Mouse (Mus musculus) left cerebral cortex, adult 9 months (tissue): ENCODE data around the gene Anpep.
"Not testable (repeated sequence)": the region's sequence is repeated elsewhere in the genome, so short reads cannot be mapped to it uniquely, and the experiment has no call there.

Source experiments
- DNase-seq, 2 experiments: peaks; one replicate each; pipeline ENCODE4 v3.0.0; 2022; ENCODE audit warnings: low spot score in 2 of 2

Anpep gene

DNA sequence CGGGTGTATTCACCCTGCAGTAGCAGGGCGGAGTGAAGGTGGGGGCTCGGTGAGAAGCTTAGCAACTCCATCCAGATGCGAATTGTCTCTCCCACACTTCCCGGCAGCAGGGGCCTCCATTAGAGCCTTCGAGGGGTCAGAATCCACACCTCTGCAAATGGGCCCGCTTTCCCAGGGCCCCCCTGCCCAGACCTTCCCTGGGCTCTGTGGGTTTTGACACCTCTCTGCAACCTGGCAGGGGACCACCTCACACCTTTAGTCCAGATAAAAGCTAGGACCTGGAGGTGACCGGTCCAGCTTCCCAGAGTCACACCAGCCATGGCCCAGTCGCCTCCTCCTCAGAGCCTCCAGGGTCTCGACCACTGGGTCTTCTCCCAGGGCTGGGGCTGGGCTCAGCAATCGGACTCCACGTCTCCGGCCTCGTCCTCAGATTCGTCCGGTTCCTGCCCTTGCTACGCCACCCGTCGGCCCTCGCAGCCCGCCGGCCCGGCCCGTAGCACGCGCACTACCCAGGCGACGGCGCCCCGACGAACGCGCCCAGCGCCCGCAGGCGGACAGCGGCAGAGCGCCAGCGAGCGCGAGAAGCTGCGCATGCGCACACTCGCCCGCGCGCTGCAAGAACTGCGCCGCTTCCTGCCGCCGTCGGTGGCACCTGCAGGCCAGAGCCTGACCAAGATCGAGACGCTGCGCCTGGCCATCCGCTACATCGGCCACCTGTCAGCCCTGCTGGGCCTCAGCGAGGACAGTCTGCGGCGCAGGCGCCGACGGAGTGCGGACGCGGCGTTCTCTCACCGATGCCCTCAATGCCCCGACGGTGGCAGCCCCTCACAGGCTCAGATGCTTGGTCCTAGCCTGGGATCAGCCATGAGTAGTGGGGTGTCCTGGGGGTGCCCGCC lies 50.0 kb downstream of the Anpep start, which contains the start of gene Mesp2:
Mesp2 (plus strand) TSS at position 117 of the 896 bp plus-strand sequence.
- peak in 1 of 2 experiments; percentile 59 for DNase-seq

DNA sequence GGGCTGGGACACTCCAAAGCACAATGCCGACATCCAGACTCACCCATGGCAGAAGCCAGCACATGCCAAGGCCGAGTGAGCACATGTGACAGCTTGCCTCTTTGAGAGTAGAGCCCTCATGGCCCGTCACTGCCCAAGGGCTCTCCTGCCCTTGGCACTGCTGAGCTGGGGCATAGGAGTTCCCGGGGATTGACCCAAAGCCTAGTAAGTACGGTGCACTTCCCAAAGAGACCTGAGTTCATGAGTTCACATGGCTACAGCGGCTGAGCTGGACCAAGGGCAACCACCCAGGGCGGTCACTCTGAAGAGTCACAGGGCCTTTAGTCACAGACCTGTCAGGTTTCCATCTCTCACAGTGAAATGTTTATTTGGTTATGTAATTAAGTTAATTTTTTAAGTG lies 52.3 kb downstream of the Anpep start:
- no peak for DNase-seq

DNA sequence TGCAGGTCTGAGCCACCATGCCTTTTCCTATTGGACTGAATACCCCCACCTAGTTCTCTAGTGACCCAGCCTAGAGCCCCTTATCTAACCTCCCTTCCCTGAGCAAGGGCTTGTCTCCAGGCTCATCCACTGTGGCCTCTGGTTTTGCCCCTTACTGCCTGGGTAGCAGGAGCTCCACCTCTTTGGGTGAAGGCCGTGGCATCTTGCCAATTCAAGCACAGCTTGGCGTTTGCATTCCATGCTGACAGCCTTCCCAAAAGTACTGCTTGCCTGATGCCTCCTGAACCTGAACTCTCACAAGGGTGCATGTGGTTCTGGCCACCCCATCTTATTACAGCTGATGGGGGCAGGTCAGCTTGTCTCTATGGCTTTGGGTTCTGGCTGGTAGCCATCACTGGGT lies 57.0 kb downstream of the Anpep start:
- DNase-seq, result no peak

DNA sequence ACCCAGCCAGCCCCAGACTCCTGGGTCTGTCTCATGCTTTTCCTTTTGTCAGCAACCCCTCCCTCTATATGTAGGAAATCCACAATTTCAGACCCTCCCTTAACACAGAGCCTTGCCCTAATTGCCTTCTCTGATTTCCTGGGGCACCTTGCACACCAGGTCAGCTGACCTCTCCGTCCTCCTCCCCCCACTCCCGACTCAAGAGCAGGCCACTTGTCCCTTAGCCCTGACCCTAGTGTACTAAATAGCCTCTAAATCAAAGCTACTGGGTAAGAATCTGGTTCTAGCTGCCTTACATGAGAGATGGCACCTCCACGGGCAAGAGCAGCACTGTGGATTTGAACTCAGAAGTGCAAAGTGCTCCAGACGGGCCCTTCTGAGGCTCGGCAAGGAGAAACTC lies 58.8 kb downstream of the Anpep start:
- DNase-seq, result no peak

DNA sequence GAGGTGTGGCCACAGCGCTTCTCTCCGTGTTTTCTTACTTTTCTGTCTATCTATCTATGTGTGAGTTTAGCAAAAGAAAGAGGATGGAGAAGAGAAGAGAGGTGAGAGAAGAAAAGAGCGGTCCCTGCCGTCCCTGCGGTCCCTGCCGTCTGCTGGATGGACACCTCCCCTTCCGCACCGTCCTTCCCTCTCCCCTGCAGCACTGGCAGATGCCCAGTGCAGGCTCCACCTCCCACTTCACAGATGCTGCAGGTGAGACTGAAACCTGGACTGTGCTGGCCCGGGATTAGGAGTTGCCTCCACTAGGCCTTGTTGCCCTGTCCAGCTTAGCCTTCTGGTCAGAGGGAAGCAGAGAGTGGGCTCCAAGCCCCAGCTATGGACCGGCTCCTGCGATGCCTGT lies 59.5 kb downstream of the Anpep start:
- DNase-seq, result no peak

DNA sequence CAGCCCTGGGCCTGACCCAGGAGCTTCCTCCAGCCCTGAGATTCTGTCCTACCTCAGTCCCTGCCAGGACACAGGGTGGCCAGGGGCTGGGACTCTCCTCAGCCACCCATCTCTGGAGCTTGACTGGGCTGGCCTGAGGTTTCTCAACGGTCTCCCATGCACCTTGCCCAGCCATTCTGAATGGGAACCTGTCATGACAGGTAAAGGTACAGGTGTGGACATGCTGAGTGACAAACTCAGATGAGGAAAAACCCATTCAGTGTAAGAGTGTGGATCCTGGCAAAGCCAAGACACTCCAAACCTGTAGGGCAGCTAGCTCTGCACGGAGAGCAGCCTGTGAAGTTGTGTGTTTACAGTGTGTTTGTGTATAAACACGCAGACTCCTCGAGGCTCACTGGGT lies 60.5 kb downstream of the Anpep start:
- DNase-seq, result no peak

DNA sequence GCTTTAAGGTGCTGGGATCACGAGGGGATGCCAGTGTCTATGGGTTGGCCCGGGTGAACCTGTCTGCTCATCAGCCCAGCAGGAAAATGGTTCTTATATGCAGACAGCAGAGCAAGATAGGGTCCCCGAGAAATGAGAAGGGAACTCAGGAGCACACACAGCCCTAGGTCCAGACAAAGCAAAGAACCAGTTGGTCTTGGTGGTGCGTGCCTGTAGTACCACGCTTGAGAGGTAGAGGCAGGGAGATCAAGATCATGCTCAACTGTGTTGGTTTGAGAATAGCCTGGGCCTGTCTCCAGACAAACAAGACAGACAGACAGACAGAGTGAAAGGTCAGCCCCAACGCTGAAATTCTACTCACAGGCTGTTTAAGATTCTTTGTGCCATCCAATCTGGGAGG lies 61.4 kb downstream of the Anpep start:
- DNase-seq, result no peak

DNA sequence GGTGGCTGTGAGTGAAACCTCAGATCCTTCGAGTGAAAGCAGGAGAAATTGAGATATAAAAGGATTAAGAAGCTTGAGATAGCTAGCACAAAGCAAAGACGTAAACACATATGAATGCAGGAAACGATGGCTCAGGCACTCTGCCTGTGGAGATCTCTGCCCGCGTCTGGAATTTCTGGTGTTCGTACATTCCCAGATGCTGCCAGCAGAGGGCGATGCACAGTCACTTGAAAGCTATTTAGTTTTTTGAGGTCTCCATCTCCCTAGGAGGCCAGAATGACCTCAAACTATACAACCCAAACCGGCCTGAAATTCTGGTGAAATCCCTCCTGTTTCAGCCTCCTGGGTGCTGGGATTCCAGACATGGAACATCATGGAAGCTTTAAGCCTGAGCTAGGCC lies 61.8 kb downstream of the Anpep start:
- DNase-seq, result peak in 1 of 2 experiments; percentile 89

DNA sequence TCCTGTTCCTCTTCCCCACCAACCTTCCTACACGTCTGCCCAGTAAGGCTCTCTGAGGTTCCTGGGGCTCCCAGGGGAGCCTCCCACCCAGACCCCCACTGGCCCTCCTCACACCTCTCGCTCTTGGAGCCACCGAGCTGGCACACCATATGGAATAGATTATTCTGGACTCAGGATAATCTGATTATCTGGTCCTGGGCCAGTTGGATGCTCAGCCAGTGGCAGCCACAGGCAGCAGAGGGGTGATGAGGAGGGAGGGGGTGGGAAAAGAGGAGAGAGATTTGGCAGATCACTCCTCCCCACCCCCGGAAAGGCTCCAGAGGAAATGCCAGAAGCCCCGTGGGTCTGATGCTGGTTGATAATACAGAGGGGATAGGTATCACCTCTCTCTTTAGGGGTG lies 62.3 kb downstream of the Anpep start:
- no peak for DNase-seq

DNA sequence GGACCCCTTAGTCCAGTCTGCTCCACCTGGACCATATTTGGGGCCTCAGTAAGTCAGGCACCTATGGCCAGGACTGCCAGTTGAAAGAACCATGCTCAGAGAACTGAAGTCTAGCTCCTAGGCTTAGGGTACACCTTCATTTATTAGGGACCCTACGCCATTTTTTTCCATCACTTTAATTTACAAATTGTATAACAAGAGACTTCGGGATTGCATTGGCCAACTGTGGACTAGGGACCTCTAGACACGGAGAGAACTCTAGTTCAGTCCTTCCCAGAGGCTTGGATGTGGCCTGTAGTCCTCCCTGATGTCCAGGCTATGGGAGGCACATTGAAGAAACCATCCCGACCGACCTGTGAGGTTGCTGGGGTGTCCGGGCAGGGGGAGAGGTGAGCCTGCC lies 67.2 kb downstream of the Anpep start, which contains the start of gene Mesp1:
Mesp1 (minus strand) TSS at position 101 of the 400 bp plus-strand sequence.
- DNase-seq, result no peak

DNA sequence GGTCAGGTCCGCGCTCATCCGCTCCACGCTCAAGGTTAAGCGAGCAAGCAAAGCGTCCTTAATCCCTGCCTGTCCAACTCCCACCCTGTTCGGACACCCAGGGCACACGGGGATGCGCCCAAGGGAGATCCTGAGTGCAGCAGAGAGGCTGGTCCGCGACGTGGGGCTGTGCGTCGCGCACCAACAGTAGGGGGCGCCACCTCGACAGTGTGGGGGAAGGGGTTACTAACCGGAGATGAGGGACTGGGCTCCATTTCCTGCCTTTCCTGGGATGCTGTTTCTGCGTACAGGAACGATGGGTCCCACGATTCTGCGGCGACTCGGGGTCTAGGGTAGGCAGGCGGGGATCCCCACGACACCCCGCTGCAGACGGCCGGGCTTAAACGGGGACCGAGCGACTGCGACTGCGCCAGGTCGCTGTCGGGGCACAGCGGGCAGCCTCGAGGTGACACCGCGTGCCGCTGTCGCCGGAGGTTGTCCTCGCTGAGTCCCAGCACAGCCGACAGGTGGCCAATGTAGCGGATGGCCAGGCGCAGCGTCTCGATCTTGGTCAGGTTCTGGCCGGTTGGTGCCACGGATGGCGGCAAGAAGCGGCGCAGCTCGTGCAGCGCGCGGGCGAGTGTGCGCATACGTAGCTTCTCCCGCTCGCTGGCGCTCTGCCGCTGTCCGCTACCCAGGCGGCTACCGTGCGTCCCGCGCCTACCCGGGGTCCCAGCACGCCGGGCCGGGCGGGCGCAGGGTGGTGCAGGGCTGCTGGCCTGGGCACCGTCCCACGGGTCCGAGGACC lies 68.0 kb downstream of the Anpep start:
- no peak for DNase-seq

DNA sequence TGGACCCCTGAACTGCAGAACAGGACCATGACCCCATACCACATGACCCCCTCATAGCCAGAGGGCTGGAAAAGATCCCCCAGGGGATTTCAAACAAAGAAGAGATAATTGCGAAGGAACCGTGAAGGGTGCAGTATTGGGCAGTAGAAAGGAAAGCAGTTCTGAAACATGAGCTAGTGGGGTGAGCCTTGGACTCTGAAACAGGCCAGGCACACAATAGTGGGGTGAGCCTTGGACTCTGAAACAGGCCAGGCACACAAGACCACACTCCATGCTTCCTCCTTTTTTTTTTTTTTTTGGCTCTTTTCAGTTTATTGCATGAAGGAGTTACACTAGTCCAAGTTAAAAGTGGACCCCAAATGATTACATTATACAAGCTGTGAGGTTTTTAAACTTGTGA lies 71.0 kb downstream of the Anpep start:
- DNase-seq, result not testable (repeated sequence)

DNA sequence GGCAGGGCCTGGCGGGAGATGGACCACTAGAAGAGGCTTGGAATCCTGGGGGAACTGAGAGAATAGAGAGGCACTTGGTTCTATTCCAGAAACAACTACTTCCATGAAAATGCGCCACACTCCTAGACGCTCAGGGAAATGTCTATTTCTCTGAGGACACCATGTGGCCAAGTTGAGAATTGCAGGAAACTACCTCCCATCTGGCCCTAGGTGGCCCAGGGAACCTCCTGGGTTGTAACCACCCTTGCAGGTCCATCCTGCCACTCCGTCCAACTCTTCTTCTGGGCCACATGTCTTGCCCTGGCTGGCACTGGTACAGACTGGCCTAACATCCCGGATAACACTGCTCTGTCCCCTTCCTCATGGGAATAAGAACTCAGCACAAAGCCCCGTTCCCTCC lies 74.6 kb downstream of the Anpep start:
- peak in 1 of 2 experiments; percentile 77 for DNase-seq

DNA sequence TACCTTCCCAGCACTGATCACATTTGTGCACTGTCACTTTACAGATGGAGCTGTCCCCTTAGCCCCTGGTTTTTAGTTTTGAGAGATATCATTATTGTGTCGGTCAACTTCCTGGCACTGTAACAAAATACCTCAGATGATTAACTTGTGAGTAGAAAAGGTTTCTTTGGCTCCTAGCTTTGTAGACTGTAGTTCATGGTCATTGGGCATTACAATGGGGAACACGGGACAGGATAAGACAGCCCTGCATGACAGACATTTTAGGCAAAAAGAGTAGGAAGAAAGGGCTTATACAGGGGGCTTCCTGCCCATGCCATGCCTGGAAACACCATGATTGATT lies 78.4 kb downstream of the Anpep start:
- DNase-seq, result no peak

DNA sequence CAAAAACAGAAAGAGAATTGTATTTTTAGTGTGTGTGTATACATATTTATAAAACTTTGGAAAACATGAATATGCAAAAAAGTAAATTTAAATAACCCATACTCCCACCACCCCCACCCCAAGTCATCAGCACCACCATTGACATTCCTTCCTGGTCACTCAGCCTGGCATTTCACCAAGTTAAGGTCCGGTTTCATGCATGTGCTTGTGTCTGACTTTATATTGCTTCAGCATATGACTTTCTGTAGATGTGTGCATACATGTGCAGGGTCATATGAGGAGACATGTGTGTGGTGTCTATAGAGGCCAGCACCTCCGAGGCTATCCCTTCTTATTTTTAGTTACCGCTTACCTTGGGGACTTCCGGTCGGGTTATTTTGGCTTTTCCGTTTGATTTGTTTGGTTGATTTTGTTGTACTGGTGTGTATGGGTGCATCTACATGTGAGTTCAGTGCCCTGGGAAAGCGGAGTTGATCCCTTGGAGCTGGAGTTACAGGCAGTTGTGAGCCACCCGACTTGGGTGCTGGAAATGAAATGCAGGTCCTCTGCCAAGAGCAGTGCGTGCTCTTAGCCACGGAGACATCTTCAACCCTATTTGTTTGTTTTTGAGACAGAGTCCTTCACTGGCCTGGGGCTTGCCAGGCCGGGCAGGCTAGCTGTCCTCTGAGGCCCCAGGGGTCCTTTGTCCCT lies 78.9 kb downstream of the Anpep start:
- no peak for DNase-seq

DNA sequence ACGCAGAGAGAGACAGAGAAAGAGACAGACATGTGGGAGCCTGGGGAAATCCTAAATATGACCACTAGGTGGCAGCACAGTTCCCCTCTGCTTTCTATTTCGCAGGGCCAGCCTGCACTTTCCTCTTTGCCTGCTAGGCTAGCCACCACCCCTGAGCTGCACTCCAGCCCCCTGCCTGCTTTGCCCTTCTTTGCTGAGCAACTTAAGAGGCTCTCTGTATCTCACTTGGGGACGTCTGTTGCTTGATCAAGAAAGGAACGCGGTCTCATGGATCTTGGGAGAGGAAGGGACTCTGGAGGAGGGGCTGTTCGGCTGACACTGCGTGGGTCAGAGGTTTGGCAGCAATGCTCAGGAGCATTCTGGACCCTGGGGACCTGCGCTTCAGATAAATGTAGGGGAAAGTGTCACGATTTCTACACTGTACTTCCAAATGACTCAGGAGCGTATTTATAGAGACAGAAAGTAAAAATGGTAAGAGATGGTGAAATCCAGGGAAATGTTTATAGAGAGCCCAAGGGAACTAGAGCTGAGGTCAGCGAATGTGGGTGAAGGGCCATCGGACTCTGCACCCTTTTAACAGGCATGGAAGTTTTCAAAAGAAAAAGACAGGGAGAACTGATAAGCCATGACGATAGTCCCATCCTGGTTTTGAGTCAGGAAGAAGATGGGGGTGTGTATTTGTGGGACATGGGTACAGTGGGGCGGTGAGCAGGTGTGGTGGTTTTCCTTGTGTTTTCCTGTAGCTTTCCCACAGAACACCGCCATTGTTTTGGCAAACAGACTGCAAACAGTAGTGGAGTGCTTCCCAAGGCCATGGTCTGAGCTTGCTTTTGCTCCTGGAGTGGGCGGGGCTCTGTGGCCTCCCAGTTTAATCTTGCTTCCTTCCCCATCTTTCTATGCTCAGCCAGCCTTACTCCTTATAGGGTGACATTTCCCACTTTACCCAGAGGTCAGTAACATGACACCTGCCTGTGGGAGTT lies 79.9 kb downstream of the Anpep start:
- peak in 1 of 2 experiments; percentile 73 for DNase-seq
